Mouse (Mus musculus) ES-CJ7 (cell line): ENCODE measurements around the gene B3gnt6.
A peak's percentile ranks its signal among the peaks of the same experiment; 100 is the strongest.

ENCODE experiments used
- DNase-seq: peaks from one replicate; pipeline ENCODE4 v3.0.0; 2011; ENCODE audit warnings: low read depth, low spot score

The B3gnt6 gene

DNA sequence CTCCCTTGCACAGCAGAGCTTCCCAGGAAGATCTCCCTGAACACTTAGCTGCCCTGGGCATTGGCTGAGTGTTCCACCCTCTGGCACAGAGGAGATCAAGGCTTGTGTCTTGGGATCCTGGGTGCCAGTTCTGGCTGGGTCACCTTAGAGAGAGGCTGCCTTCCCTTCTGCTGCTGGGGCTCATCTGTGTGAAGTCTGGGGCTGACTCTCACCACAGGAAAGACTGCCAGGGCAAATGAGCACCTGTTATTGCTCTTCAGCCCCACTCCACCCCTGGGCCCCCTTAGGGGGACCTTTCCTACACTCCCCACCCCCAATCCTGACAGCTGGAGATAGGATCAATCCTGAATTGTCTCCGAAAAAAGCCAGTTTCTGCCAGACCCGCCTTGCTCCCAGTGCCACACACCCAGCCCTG, 22.2 kb downstream of the B3gnt6 start:
- DNase-seq = no peak

DNA sequence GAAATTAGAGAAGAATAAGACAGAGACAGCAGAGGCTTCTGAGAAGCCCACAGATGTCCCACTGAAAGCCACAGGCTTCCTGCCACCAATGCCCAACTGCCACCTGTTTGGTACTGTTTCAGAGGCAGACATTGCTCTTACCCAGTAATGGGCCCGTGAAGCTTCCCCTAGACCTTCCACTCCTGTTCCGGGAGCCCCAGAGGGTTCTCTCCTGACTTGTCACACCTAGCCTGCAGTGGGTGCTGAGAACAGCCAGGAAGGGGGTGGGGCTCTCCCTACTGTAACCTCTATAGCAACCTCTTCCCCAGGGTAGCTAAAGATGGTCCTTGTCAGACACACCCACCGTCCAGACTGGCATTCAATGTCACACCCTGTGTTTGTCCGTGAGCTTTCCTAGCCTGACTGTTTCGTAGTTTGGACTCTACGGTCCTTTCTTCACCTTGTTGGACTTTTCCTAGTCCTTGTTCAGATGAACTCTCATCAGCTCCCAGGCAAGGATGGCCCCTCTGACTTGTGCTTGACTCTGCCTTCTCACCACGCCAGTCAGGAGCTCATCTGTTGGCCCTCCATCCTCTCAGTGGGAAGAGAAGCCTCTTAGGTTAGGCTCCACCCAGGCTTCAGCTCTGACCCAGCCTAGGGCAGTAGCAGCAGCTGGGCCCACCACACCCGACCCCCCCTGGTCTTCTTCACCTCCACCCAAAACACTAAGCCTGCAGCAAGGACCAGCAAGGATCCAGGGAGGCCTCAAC, 22.8 kb downstream of the B3gnt6 start:
- DNase-seq = no peak

- DNase-seq = no peak
Measured at GRCm38 (mm10) chr7:98174883-98175755, 24.2 kb downstream of the B3gnt6 start.

GRCm38 (mm10) chr7:98173408-98173807, 25.9 kb downstream of the B3gnt6 start:
- no peak for DNase-seq

- DNase-seq = no peak
Measured at GRCm38 (mm10) chr7:98172661-98173060, 26.6 kb downstream of the B3gnt6 start.

- no peak for DNase-seq
Measured at GRCm38 (mm10) chr7:98171141-98172073, 27.9 kb downstream of the B3gnt6 start.

DNA sequence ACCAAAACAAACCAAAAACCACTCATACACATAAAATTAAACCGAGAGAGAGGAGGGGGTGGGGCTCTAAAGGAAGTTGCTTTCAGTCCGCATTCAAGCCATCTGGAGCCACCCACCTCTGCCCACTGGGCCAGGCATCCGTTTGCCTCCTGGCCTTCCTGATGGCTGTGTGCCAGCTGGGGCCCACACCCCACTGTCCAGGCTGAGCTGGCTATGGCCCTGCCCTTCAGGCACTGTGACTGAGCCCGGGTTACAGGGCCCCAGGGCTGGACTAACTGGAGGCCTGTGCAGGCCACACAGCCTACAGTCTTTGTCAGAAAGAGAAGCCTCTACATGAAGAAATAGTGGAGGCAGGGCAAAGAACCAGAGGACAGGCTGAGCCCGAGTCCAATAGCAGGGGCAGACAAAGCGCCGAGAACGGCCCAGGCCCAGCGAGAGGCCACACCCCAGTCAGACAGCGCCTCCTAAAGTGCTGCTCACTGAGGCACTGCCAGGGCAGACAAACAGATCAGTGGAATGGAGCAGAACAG, 34.2 kb downstream of the B3gnt6 start:
- DNase-seq = no peak

DNA sequence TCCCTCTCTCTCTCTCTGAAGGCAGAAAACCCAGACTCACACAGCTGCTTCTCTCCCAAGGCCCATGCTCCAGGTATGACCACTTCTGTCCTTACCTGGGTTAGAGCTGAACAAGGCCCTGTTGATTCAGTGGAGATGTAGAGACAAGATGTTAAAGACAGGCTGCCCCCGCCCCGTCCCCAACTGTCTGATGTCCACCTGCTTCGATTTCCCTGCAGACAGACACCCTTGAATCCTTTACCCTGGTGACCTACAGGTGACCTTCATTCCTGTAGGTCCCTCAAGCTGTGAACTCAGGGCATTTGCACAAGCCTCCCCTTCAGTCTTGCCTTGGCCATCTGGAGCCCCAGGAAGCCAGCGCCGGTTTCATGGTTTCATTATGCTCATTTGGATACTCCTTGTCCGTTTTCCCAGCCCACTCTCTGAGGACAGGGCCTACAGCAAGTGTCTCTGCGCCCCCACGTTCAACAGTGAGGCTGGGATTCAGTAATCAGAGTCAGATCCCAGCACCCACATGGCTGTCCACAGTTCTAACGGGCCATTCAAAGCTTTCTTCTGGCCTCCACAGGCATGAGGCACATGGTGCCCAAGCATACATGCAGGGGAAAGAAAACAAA, 34.8 kb downstream of the B3gnt6 start:
- DNase-seq = no peak

GRCm38 (mm10) chr7:98163700-98164099, 35.6 kb downstream of the B3gnt6 start:
- DNase-seq = no peak

DNA sequence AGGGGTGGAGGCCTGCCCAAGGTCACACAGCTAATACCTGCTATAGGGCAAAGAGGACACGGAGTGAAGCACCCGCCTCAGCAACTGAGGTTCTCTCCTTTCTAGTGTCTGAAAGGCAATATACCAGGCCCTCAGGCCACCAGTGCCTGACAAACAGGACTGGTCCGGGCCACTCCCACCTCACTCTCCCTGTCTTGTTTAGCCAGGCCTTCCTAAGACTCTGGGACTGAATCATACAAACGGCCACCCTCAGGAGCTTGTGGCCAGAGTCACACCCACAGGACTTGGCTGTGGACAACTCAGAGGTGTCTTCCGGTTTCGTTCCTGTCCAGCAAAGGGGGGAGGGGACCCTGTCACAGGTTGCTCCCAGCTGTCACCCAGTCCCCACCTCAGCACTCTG, 37.0 kb downstream of the B3gnt6 start:
- DNase-seq = no peak

DNA sequence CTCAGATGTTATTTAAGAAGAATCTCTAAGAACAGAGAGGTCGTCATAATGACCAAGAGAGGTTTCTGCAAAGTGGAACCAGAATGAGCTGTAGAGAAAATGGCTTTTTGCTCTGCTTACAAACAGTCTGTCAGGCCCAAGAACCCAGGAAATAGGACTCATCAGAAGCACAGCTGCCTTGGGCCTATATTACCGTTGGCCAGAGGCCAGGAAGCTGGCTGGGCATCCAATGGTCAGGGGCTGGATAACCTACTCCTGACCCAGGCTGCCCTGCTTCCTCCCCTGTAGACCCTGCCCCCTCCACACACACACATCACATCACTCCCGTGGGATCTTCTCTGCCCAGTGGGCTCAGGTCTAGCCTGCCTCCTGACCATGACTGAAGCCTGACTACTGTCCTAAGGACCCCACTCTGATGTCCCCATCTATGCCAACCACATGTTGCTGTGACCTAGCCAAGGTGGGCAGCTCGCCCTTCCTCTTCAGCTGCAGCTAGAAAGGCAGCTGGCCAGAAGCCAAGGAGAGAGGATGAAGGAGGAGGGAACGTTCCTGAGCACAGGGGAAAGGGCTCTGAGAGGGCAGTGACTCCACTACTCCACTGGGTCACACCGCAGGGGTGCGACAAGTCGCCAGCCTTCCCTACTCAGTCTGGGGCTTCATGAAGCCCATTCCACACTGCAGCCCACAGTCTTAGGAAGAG, 39.1 kb downstream of the B3gnt6 start:
- no peak for DNase-seq

DNA sequence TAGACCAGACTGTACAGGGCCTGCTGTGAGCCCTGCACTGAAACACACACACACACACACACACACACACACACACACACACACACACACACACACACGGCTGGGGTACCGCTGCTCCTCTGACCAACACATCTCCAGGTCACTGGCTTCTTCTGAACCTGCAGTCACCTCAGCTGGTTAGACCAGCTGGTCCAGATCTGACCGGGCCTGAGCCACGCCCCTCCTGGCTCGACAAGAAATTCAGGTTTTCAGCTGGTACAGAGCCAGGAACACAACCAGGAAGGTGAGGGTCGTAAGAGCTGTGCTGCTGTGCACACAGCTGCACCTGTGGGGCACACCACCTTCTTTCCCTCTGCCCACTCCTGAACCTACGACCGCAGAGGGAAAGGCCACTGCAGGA, 40.8 kb downstream of the B3gnt6 start:
- DNase-seq = no peak

DNA sequence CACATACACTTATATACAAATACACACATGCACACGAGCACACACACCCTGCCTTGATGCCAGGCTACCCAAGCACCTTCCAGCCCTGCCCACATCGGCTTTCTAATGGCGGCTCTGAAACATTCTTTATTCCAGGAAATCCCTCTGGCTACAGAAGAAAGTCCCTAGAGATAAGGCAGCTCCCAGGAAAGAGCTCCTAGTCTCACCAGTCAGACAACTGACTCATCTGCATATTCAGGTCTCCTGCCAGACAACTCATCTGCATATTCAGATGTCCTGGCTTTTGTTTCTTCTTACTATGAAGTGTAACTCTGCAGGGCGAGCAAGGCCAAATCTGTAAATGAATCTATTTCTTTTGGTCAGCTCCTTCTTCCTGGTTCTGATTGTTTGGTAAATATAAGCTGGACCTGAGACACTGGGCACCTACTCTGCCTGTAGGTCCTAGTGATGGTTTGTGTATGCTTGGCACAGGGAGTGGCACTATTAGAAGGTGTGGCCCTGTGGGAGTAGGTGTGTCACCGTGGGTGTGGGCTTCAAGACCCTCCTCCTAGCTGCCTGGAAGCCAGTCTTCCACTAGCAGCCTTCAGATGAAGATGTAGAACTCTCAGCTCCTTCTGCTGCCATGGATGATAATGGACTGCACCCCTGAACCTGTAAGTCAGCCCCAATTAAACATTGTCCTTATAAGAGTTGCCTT, 41.5 kb downstream of the B3gnt6 start:
- DNase-seq = peak; percentile 77

- DNase-seq = no peak
Measured at GRCm38 (mm10) chr7:98156280-98156665, 43.0 kb downstream of the B3gnt6 start.

GRCm38 (mm10) chr7:98155546-98156279, 43.6 kb downstream of the B3gnt6 start:
- DNase-seq = peak; percentile 68

DNA sequence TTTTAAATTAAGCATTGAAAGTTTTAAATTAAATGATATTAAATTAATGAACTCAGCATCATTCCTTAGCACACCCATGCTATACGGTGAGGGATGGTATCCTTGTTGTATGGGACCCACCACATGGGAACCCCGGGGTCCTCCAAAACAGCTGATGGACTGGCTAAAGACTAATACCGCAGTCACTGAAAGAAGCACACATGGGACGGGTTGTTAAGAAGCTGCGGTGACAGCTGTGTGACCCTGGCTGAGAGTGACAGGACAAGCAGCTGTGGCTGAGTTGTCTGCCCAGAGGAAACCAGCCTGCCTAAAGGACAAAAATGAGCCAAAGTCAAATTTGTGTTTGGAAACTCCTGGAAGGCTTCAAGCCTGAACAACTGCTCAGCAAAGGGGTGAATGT, 45.4 kb downstream of the B3gnt6 start:
- DNase-seq = no peak

DNA sequence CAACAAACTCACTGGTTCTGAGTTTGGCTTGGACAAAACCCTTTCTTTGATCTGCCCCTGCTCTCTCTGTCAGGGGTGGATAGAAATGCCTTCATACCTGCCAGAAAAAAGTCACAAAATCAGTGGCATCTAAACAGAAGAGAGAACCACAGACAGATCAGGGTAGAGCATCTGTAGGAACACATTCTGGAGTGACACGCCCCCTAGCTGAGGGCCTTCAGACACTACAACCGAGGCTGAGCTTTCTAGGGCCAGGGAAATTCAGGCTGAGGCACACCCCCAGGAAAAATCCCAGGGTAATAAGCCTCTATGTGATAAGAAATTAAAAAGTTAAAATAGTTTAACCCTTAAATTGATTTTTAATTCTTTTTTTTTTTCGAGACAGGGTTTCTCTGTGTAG, 45.9 kb downstream of the B3gnt6 start:
- no peak for DNase-seq

GRCm38 (mm10) chr7:98152400-98152799, 46.9 kb downstream of the B3gnt6 start:
- DNase-seq = no peak

- no peak for DNase-seq
Measured at GRCm38 (mm10) chr7:98150525-98150924, 48.8 kb downstream of the B3gnt6 start.
